In genomic region chr2:103144420-103144819, GRCm38 (mm10) we compare ENCODE assay signal across 13 mouse cellular contexts.
DNase-seq lines count a peak whose midpoint lies in the region; ATAC-seq lines count a peak whose summit lies in the region.
"Had no signal": no experiment of that assay in that cellular context is flagged by ENCODE, and none has a peak within 500 bp of the region (broad histone marks: within the 10 kb centered on the region; RNA-seq: fewer than 3 reads in every experiment).

No protein-coding gene starts in this region.

- peak; percentile 35 to 63 for DNase-seq in urinary bladder, adult 18-20 months (ENCODE audit: low spot score in 2 of 2)
- no peak for DNase-seq in urinary bladder, postnatal 4 days (ENCODE audit: low spot score in 2 of 2)
- DNase-seq in left cerebral cortex, postnatal 10 days (ENCODE audit: extremely low spot score in 1 of 2, low spot score in 2 of 2): no peak
- DNase-seq in embryo, embryonic 10.5 days (ENCODE audit: low spot score): no peak
- no peak for DNase-seq in MN1 (ENCODE audit: low spot score)
- DNase-seq: cerebellum, adult 11-12 months; heart, postnatal 10 days; left cerebral cortex, postnatal 4 days had no signal

- H3K9ac ChIP-seq in kidney, embryonic 14.5 days (ENCODE audit: low read depth, low read length): no peak overlapping the region
- H3K9ac ChIP-seq in lung, embryonic 15.5 days: no peak overlapping the region

- peak overlapping the region; percentile 85 for H3K27ac ChIP-seq in kidney, embryonic 14.5 days (ENCODE audit: low read depth, low read length)
- H3K27ac ChIP-seq in lung, embryonic 15.5 days: peak overlapping the region; percentile 91

- H3K27me3 ChIP-seq in kidney, embryonic 14.5 days (ENCODE audit: control insufficient read depth, insufficient read depth, low read length): no peaks in the 10 kb centered on the region
- H3K27me3 ChIP-seq in lung, embryonic 15.5 days: no peaks in the 10 kb centered on the region

- H3K4me1 ChIP-seq in kidney, embryonic 14.5 days (ENCODE audit: control insufficient read depth, insufficient read depth, low read length): peaks cover 4% of the 10 kb centered on the region; the same call in 1 of the 2 replicates
- peaks cover 13% of the 10 kb centered on the region for H3K4me1 ChIP-seq in lung, embryonic 15.5 days

- ATAC-seq in kidney, embryonic 14.5 days (ENCODE audit: low FRiP score, low TSS enrichment): peak; percentile 97
- ATAC-seq in lung, embryonic 15.5 days (ENCODE audit: borderline replicate concordance, extremely low read depth, low FRiP score, low TSS enrichment): peak; percentile 94
- ATAC-seq: CD4-positive, CD25-positive, alpha-beta regulatory T cell, adult 4 months; forebrain, embryonic 16.5 days had no signal

- no peak overlapping the region for H3K4me3 ChIP-seq in kidney, embryonic 14.5 days (ENCODE audit: low read length)
- no peak overlapping the region for H3K4me3 ChIP-seq in lung, embryonic 15.5 days

- intact Hi-C loops in left cerebral cortex, postnatal 10 days (cut with DNase I): no loop called here

- WGBS in kidney, embryonic 14.5 days: 73% methylated on average over 7 of the region's 7 CpGs
- 63% methylated on average over 7 of the region's 7 CpGs for WGBS in lung, embryonic 15.5 days

- no peaks in the 10 kb centered on the region for H3K36me3 ChIP-seq in kidney, embryonic 14.5 days (ENCODE audit: control insufficient read depth, insufficient read depth, low read length)
- H3K36me3 ChIP-seq in lung, embryonic 15.5 days: no peaks in the 10 kb centered on the region

- H3K4me2 ChIP-seq in kidney, embryonic 14.5 days (replicated peaks; ENCODE audit: low read depth, low read length): no peak overlapping the region
- no peak overlapping the region for H3K4me2 ChIP-seq in lung, embryonic 15.5 days
- H3K4me2 ChIP-seq: midbrain, embryonic 11.5 days had no signal

- no peaks in the 10 kb centered on the region for H3K9me3 ChIP-seq in kidney, embryonic 14.5 days (ENCODE audit: control insufficient read depth, low read length)
- no peaks in the 10 kb centered on the region for H3K9me3 ChIP-seq in lung, embryonic 15.5 days

Comparison
In these comparisons a context has a peak if more than half of its experiments do, and no peak if none do; other contexts are left out.
1. DNase-seq: peak in urinary bladder, adult 18-20 months (2 of 2); none in urinary bladder, postnatal 4 days (0 of 2), left cerebral cortex, postnatal 10 days (0 of 2), embryo, embryonic 10.5 days (single experiment) and MN1 (single experiment).